In the genomic region with DNA sequence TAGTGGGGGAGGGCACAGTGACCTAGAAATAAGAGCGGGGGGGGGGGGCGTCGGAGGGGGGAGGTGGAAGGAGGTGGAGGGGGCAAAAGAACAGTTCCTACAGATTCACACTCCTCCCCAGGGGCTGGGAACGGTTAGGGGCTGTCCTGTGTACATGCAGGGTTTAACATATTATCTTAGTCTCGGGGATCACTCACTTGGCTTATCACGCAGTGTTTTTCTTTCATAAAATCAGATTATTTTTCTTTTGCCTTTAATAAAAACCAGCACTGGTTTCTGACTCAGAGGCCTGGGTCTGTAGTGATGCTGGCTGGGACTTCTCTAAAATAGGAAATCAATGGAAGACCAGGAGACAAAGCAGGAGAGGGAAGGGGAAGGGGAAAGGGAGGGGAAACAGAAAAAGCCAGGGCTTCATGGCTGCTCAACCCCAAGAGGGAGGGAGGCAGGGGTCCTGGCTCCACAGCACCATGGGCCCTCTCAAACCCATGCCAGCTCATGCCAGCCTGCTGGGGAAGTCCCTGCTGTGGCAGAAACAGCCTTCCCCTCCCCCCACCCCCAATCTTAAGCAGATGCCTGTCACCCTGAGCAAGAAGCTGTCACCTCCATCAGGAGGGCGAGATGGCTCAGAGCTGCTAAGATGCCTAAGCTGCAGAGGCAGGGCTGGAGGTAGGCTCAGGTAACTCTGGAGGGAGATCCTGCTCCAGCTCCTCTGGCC, we compare ENCODE assay signal across 10 mouse cellular contexts.
DNase-seq lines count a peak whose midpoint lies in the region; ATAC-seq and TF ChIP-seq lines count a peak whose summit lies in the region.
"Had no signal": no experiment of that assay in that cellular context is flagged by ENCODE, and none has a peak within 500 bp of the region (broad histone marks: within the 10 kb centered on the region; RNA-seq: fewer than 3 reads in every experiment).

No protein-coding gene starts in this region.

- TF ChIP-seq RAD21 in CH12.LX (IDR thresholded peaks at IDR 0.05; ENCODE audit: low read depth, low read length), result no peak

- peak; percentile 49 for ATAC-seq in forebrain, embryonic 14.5 days
- ATAC-seq in liver, postnatal 0 days, result no peak
- ATAC-seq: Patski had no signal

- no peak overlapping the region for H3K9ac ChIP-seq in CH12.LX (ENCODE audit: insufficient read depth, low read depth)
- peak overlapping the region; percentile 40; the same call in 1 of the 2 replicates for H3K9ac ChIP-seq in forebrain, embryonic 14.5 days (ENCODE audit: low read length)
- no peak overlapping the region for H3K9ac ChIP-seq in liver, postnatal 0 days (replicated peaks)

- H3K4me1 ChIP-seq in CH12.LX (ENCODE audit: control insufficient read depth in 1 of 2, insufficient read depth in 2 of 2), result peaks cover 17 to 68% of the 10 kb centered on the region in 2 experiments
- peaks cover 18% of the 10 kb centered on the region for H3K4me1 ChIP-seq in forebrain, embryonic 14.5 days (ENCODE audit: control insufficient read depth, insufficient read depth, low read length)
- H3K4me1 ChIP-seq in liver, postnatal 0 days (ENCODE audit: insufficient read depth), result no peaks in the 10 kb centered on the region

- no peak for TF ChIP-seq EP300 in CH12.LX (IDR thresholded peaks at IDR 0.05; ENCODE audit: low read length)
- TF ChIP-seq EP300 in liver, postnatal 0 days (IDR thresholded peaks at IDR 0.05; ENCODE audit: low read depth), result no peak

- no peak overlapping the region for H3K27ac ChIP-seq in CH12.LX (ENCODE audit: insufficient read depth, low read depth)
- H3K27ac ChIP-seq in forebrain, embryonic 14.5 days (ENCODE audit: low read depth, low read length), result peak overlapping the region; percentile 85
- H3K27ac ChIP-seq in liver, postnatal 0 days (ENCODE audit: low read depth), result no peak overlapping the region

- DNase-seq in 3134 (ENCODE audit: extremely low read depth, insufficient read length, low spot score) (peak; percentile 46), CH12.LX (ENCODE audit: extremely low read depth) (peak; percentile 52)
- peak; percentile 46 for DNase-seq in forebrain, embryonic 14.5 days (ENCODE audit: low spot score)
- DNase-seq in mesoderm, embryonic 11.5 days (ENCODE audit: low read depth, low spot score), result peak; percentile 37
- DNase-seq in liver, postnatal 0 days, result no peak
- DNase-seq in cerebellum, postnatal 36 days, result no peak
- no peak for DNase-seq in heart, postnatal 25 days (ENCODE audit: low spot score)
- DNase-seq: cerebellum, postnatal 25 days; kidney, adult 18-20 months had no signal

- H3K27me3 ChIP-seq in CH12.LX (replicated peaks), result peaks cover 1% of the 10 kb centered on the region
- H3K27me3 ChIP-seq in forebrain, embryonic 14.5 days (replicated peaks; ENCODE audit: control insufficient read depth, insufficient read depth, low read length), result no peaks in the 10 kb centered on the region
- peaks cover 2% of the 10 kb centered on the region; the same call in 1 of the 2 replicates for H3K27me3 ChIP-seq in liver, postnatal 0 days (ENCODE audit: insufficient read depth, low read length)

- TF ChIP-seq POLR2A in CH12.LX (IDR thresholded peaks at IDR 0.05; ENCODE audit: low read depth, low read length), result no peak

- H3K9me3 ChIP-seq in CH12.LX (replicated peaks; ENCODE audit: low read length), result peaks cover 5% of the 10 kb centered on the region
- H3K9me3 ChIP-seq in forebrain, embryonic 14.5 days (replicated peaks; ENCODE audit: control insufficient read depth, low read length), result no peaks in the 10 kb centered on the region
- no peaks in the 10 kb centered on the region for H3K9me3 ChIP-seq in liver, postnatal 0 days (ENCODE audit: low read length)

- no peaks in the 10 kb centered on the region for H3K79me2 ChIP-seq in CH12.LX (replicated peaks; ENCODE audit: control insufficient read depth, extremely low read depth, insufficient read depth, poor library complexity, severe bottlenecking)

- TF ChIP-seq CTCF in CH12.LX (conservative IDR thresholded peaks at IDR 0.05 in 1 of 2, IDR thresholded peaks at IDR 0.05 in 1 of 2; ENCODE audit: low read depth in 2 of 2, low read length in 2 of 2), result no peak
- no peak for TF ChIP-seq CTCF in liver, postnatal 0 days (IDR thresholded peaks at IDR 0.05; ENCODE audit: low read depth)

- dilution Hi-C loops in CH12.LX (cut with MboI; ENCODE audit: extremely low pct_ligation_motif_present, extremely low pct_unique_long_range_greater_than_20kb, low sequenced_read_pairs), result no loop called here

- intact Hi-C loops in heart, postnatal 25 days (cut with DNase I), result loop anchor here (5.0 kb wide), 2 partner anchors 64 to 109 kb away; no protein-coding TSS in a partner anchor

- in situ Hi-C loops in CH12.LX (cut with MboI; ENCODE audit: low pct_ligation_motif_present, low pct_unique_long_range_greater_than_20kb, low sequenced_read_pairs), result loop anchor here (5.0 kb wide), 1 partner anchor 34 kb away; no protein-coding TSS in a partner anchor

- peak overlapping the region in 1 of 3 experiments; percentile 35 for H3K4me3 ChIP-seq in CH12.LX (replicated peaks in 1 of 3; ENCODE audit: low read depth in 2 of 3, low read length in 2 of 3, poor library complexity in 1 of 3)
- no peak overlapping the region for H3K4me3 ChIP-seq in forebrain, embryonic 14.5 days (ENCODE audit: low read depth, low read length)
- H3K4me3 ChIP-seq in liver, postnatal 0 days (ENCODE audit: low read depth, low read length), result no peak overlapping the region

- WGBS in forebrain, embryonic 14.5 days, result 14% methylated on average over 6 of the region's 7 CpGs
- WGBS in liver, postnatal 0 days (ENCODE audit: insufficient replicate concordance), result 21% methylated on average over 7 of the region's 7 CpGs

- H3K36me3 ChIP-seq in CH12.LX (replicated peaks in 1 of 2; ENCODE audit: control insufficient read depth in 1 of 2, insufficient read depth in 1 of 2, low read length in 1 of 2), result no peaks in the 10 kb centered on the region
- no peaks in the 10 kb centered on the region for H3K36me3 ChIP-seq in forebrain, embryonic 14.5 days (ENCODE audit: control insufficient read depth, insufficient read depth, low read length)
- no peaks in the 10 kb centered on the region for H3K36me3 ChIP-seq in liver, postnatal 0 days (replicated peaks; ENCODE audit: insufficient read depth, low read length)

- H3K4me2 ChIP-seq in CH12.LX (ENCODE audit: insufficient read depth, low read depth, poor library complexity, severe bottlenecking), result no peak overlapping the region
- no peak overlapping the region for H3K4me2 ChIP-seq in forebrain, embryonic 14.5 days (ENCODE audit: low read length)
- H3K4me2 ChIP-seq in liver, postnatal 0 days (ENCODE audit: low read depth, low read length), result no peak overlapping the region

TF ChIP-seq in CH12.LX, 34 proteins besides CTCF, POLR2A, EP300 and RAD21:
- no peak for TF ChIP-seq JUN (IDR thresholded peaks at IDR 0.05; ENCODE audit: insufficient read depth, low read depth, low read length)
- peak; percentile 38; the same call in 1 of the 2 replicates for TF ChIP-seq CHD2 (IDR thresholded peaks at IDR 0.05; ENCODE audit: low read length)
TF ChIP-seq in CH12.LX: peak in this region for 1.

Comparison
In these comparisons a context has a peak if more than half of its experiments do, and no peak if none do; other contexts are left out.
1. DNase-seq: peak in 3134 (single experiment), CH12.LX (single experiment), forebrain, embryonic 14.5 days (single experiment) and mesoderm, embryonic 11.5 days (single experiment); none in liver, postnatal 0 days (single experiment), cerebellum, postnatal 36 days (0 of 2) and heart, postnatal 25 days (single experiment).